In genomic region chr8:71371236-71371848, GRCm38 (mm10) we compare ENCODE assay signal across 8 mouse cellular contexts. TPM values are rescaled to one million over a fixed set of nuclear protein-coding genes. Genes with fewer than 3 reads are reported as not detected.
DNase-seq lines count a peak whose midpoint lies in the region; ATAC-seq and TF ChIP-seq lines count a peak whose summit lies in the region.

Ocel1 (plus strand) TSS chr8:71371298.

- H3K27ac ChIP-seq in hindbrain, embryonic 10.5 days: peak within 1 kb of the TSS; percentile 84
- H3K27ac ChIP-seq in lung, postnatal 0 days (ENCODE audit: low read length): peak within 1 kb of the TSS; percentile 92

- H3K4me1 ChIP-seq in hindbrain, embryonic 10.5 days (replicated peaks): peaks cover 50% of the 10 kb centered on the region
- H3K4me1 ChIP-seq in lung, postnatal 0 days (ENCODE audit: insufficient read depth, low read depth, low read length): peaks cover 11% of the 10 kb centered on the region

- peak within 1 kb of the TSS; percentile 58 for H3K9ac ChIP-seq in lung, postnatal 0 days (replicated peaks; ENCODE audit: low read depth)

- ATAC-seq in frontal cortex, adult (ENCODE audit: low TSS enrichment): peak; percentile 74
- peak; percentile 90 for ATAC-seq in lung, postnatal 0 days

- peak within 1 kb of the TSS; percentile 47 for H3K4me2 ChIP-seq in lung, postnatal 0 days (replicated peaks; ENCODE audit: low read depth, low read length)

- peaks cover 2% of the 10 kb centered on the region; the same call in 1 of the 2 replicates for H3K27me3 ChIP-seq in hindbrain, embryonic 10.5 days (ENCODE audit: insufficient read depth, poor library complexity, severe bottlenecking)
- no peaks in the 10 kb centered on the region for H3K27me3 ChIP-seq in lung, postnatal 0 days (replicated peaks; ENCODE audit: insufficient read depth, low read length)

- TF ChIP-seq EP300 in lung, postnatal 0 days (IDR thresholded peaks at IDR 0.05): no peak

- peak; percentile 98 for TF ChIP-seq CTCF in lung, postnatal 0 days (IDR thresholded peaks at IDR 0.05)

- no peaks in the 10 kb centered on the region for H3K9me3 ChIP-seq in hindbrain, embryonic 10.5 days
- H3K9me3 ChIP-seq in lung, postnatal 0 days (ENCODE audit: low read length): no peaks in the 10 kb centered on the region

- peak; percentile 91 for DNase-seq in MEL-GATA-1-ER (ENCODE audit: extremely low read depth, low read depth)
- DNase-seq in cerebellum, adult 8-10 months: peak; percentile 95
- peak; percentile 98 for DNase-seq in hindbrain, embryonic 10.5 days (ENCODE audit: low spot score)
- DNase-seq in layer of hippocampus, adult 9-11 months: peak; percentile 99
- peak; percentile 99 for DNase-seq in lung, postnatal 0 days (ENCODE audit: low spot score)
- peak; percentile 94 for DNase-seq in ovary, postnatal 14 days (ENCODE audit: low spot score)
- peak; percentile 98 for DNase-seq in thymus, postnatal 14 days

- peak within 1 kb of the TSS; percentile 65 for H3K4me3 ChIP-seq in hindbrain, embryonic 10.5 days
- peak within 1 kb of the TSS; percentile 74 for H3K4me3 ChIP-seq in lung, postnatal 0 days (ENCODE audit: low read depth, low read length)

- peaks cover 66% of the 10 kb centered on the region for H3K36me3 ChIP-seq in hindbrain, embryonic 10.5 days
- peaks cover 25% of the 10 kb centered on the region; the same call in 1 of the 2 replicates for H3K36me3 ChIP-seq in lung, postnatal 0 days (ENCODE audit: insufficient read depth, low read length)

- WGBS in hindbrain, embryonic 10.5 days: under 1% methylated on average over 68 of the region's 68 CpGs
- WGBS in lung, postnatal 0 days: under 1% methylated on average over 64 of the region's 68 CpGs

RNA-seq across cellular contexts. Expression of gene Ocel1, which starts in this region (rescaled TPM):
- 7.5 and 8.1 TPM in 2 replicates for polyA plus RNA-seq in hindbrain, embryonic 10.5 days (2016; fragmentation: Nextera tagmentation; extraction: Ambion mirVana)
- polyA plus RNA-seq in lung, postnatal 0 days (2015; fragmentation: Nextera tagmentation; extraction: Ambion mirVana): 11.1 and 11.9 TPM in 2 replicates

Comparison
In these comparisons a context has a peak if more than half of its experiments do, and no peak if none do; other contexts are left out.
1. Peak in every context shown above with its lines: DNase-seq, ATAC-seq, H3K4me3 ChIP-seq and H3K27ac ChIP-seq.